Mouse (Mus musculus) c-Kit-positive CD71-negative TER-119-negative erythroid progenitor cells, embryonic 14.5 days (primary cell): ENCODE data around the gene Olfr954.

Experiments
- DNase-seq: peaks from one replicate; pipeline ENCODE4 v3.0.0-alpha.2; 2013; ENCODE audit warnings: low read depth

The Olfr954 gene

DNA sequence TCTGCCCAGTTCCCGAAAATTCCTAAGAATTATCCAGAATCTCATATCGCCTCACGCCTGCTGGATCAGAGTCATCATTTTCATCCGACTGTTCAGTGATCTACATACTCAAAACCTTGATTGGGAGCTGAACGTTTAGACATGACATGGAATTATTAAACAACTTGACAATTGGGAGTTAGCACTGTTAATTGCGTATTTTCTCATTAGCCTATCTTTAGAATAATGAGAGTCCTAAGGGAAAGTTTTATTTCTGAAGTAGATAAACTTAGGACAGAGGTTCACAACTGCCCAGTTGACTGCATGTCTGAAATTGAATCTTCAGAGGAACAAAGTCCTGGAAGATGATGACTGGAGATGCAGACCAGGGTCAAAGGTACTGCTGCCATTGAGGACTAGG, at the start of gene Olfr954:
TSS of gene Olfr954 (plus strand) at position 301 of the 400 bp plus-strand sequence.
- DNase-seq: no peak

- DNase-seq: no peak
Observed at GRCm38 (mm10) chr9:39427048-39427447, 29.5 kb upstream of the Olfr954 start, which contains the start of gene Olfr952. TSS of gene Olfr952 (minus strand) at chr9:39427148.

- DNase-seq: no peak
Observed at GRCm38 (mm10) chr9:39471844-39472243, 15.3 kb downstream of the Olfr954 start, which contains the start of gene Olfr955. TSS of gene Olfr955 (minus strand) at chr9:39471944.

GRCm38 (mm10) chr9:39493895-39494294, 37.4 kb downstream of the Olfr954 start, which contains the start of gene Olfr44:
TSS of gene Olfr44 (minus strand) at chr9:39493995.
- DNase-seq: no peak

DNA sequence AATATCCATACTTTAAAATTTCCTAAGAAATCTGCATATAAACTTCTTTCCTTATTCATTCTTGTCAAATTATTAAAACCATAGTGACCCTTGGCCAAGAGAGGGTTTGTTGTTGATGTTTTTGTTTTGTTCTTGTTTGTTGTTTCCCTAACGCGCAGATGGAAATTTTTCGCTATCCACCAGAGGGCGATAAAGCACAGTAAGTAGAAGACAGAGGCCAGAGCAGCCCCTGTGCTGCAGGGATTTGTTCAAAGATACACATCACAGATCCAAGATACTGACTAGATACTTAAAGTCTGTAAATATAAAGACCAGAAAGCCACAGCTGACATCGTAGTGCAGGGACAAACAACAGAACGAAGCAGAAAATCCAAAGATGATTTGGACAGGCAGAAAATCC, 52.5 kb downstream of the Olfr954 start:
- DNase-seq: peak; percentile 17

- DNase-seq: no peak
Observed at GRCm38 (mm10) chr9:39509412-39509811, 52.9 kb downstream of the Olfr954 start.
